Mouse (Mus musculus) c-Kit-negative CD71-positive TER-119-positive erythroid progenitor cells, embryonic 14.5 days (primary cell): Measurements from ENCODE around the gene Chrna1.
"Not testable (repeated sequence)": the region's sequence is repeated elsewhere in the genome, so short reads cannot be mapped to it uniquely, and the experiment has no call there.

ENCODE experiments used
- DNase-seq: peaks from one replicate; pipeline ENCODE4 v3.0.0-alpha.2; 2013; ENCODE audit warnings: low read depth, low spot score

Gene Chrna1

GRCm38 (mm10) chr2:73557956-73558355 lies 22.2 kb downstream of the Chrna1 start:
- no peak for DNase-seq

GRCm38 (mm10) chr2:73557061-73557460 lies 23.1 kb downstream of the Chrna1 start:
- not testable (repeated sequence) for DNase-seq

DNA sequence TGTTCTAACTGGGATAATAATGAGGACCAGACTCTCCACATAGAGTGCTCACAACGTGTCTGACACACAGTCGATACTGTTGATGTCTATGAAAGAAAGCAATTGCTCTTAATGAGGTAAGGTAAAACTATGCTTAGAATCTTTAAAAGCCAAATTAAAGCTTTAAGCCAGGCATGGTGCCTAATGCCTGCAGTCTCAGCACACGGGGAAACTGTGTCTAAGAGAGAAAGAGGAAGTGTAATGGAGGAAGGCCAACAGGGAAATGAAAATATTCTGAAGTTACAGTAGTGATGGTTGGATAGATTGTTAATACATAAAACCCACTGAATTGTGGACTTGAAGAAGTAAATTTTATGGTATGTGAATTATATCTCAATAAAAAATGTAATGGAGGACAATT lies 25.7 kb downstream of the Chrna1 start:
- DNase-seq = no peak

DNA sequence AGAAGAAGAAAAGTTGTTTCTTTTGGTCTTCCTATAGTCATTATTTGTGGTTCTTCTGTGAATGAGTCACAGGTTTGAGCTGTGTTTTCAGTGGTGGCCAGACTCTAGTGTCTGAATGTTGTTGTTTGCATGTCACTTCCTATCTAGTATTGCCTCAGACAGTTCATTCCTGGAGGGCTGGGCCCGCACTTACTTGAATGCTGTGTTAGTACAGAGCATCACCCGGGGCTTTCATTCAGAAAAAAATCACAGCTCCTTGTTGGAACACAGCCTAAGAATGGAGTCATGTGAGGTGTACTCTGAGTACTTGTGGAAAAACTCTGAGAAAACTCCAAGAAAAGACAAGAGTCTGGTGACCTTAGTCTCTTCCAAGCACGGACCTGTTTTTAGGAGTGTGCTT lies 27.2 kb downstream of the Chrna1 start:
- DNase-seq = no peak

DNA sequence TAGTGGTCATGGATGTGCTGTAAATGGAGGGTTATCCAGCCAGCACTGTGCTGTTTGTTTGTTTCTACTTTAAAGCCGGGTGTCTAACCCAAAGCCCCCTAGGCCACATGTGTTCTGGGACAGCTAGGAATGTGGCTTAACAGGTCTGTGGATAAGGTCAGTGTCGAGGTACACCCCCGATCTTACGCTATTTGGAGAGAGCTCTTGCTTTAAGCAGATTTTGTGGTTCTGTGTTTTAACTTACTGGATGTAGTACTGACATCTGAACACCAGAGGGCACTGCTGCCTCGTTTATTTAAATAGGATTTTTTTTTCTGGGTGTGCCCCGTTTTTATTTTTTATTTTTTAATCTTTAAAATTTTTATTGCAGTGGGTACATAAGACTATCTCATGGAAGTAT lies 29.4 kb downstream of the Chrna1 start:
- DNase-seq = no peak

- DNase-seq = no peak
Observed at GRCm38 (mm10) chr2:73548542-73548941, 31.6 kb downstream of the Chrna1 start.

GRCm38 (mm10) chr2:73547256-73547655 lies 32.9 kb downstream of the Chrna1 start:
- no peak for DNase-seq

GRCm38 (mm10) chr2:73545556-73545955 lies 34.6 kb downstream of the Chrna1 start:
- DNase-seq = no peak

GRCm38 (mm10) chr2:73540450-73541162 lies 39.5 kb downstream of the Chrna1 start:
- no peak for DNase-seq

GRCm38 (mm10) chr2:73539697-73540096 lies 40.4 kb downstream of the Chrna1 start:
- no peak for DNase-seq

GRCm38 (mm10) chr2:73539141-73539540 lies 41.0 kb downstream of the Chrna1 start:
- no peak for DNase-seq

- DNase-seq = no peak
Observed at GRCm38 (mm10) chr2:73538590-73538989, 41.5 kb downstream of the Chrna1 start.

DNA sequence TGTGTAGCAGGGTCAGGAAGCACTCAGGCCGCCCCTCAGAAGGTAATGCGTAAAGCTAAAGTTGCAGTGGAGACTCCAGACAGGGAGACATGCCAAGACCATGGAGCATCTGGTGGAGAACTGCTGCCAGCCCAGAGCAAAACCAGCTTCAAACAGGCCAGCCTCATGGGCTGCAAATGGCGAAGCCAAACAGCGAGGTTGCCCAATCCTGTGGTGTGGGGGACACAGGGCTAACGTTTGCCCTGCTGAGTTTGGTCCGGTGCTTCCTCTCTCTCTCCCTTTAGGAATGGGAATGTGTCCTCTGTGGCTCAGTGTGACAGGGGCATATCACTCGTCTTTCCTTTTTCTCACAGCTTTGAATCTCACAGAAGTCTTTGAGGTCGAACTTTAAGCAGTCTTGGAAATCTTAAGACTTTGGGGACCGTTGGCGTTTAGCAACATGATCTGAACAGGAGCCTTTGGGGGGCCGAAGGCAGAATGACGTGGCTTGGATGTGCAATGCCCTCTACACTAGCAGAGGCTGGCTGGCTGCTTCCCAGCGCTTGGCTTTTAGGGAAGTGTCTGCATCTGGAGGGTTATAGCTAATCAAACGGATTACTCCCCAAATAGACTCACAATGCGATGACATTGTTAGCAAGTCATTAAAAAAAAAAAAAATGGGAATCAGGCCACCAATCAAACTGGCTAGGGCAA lies 43.9 kb downstream of the Chrna1 start:
- no peak for DNase-seq

GRCm38 (mm10) chr2:73534720-73535119 lies 45.4 kb downstream of the Chrna1 start:
- DNase-seq = no peak

- no peak for DNase-seq
Observed at GRCm38 (mm10) chr2:73530487-73530886, 49.7 kb downstream of the Chrna1 start.

DNA sequence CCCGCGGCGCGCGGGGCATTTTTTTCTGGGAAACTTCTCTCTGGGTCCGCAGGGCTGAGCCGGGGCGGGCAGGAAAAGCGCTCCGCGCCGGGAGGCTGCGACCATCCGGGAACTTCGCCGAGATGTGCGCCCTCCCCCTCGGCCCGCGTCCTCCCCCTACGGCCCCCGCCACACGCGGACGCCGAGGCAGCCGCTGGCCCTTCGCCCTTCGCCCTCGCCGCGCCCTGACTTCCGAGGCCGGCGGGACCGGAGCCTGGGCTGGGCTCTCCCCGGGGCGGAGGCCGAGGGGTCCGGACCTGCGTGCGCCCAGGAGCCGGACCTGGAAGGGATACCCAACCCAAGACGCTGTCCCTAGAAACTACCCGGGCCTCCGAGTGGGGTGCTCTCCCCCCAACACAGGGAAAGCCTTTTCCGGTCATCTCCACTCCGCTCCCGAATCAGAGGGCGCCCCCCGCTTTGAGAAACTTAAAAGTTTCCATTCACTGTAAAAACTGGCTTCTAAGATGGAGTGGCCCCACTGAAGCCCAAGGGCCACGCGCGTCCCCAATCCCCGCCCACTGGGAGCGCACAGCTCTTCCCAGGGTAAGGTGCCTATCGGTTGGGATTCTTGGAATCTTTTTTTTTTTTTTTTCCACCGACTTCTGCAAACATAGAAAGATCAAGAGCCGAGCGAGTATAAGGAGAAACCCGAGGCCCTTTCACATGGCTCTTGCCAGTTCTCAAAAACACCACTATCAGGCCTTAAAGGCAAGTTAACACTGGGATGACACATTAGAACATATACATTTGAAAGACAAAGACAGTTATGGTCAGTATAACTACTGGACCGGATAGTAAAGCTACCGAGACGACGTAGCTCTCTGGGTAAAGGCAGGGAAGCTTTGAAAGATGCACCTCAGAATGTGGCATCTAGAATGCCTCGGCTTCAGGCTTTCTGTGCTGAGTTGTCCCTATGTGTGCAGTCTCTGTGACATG lies 50.5 kb downstream of the Chrna1 start, which contains the start of gene Wipf1:
TSS of gene Wipf1 (minus strand) at position 379 of the 975 bp plus-strand sequence.
- no peak for DNase-seq

DNA sequence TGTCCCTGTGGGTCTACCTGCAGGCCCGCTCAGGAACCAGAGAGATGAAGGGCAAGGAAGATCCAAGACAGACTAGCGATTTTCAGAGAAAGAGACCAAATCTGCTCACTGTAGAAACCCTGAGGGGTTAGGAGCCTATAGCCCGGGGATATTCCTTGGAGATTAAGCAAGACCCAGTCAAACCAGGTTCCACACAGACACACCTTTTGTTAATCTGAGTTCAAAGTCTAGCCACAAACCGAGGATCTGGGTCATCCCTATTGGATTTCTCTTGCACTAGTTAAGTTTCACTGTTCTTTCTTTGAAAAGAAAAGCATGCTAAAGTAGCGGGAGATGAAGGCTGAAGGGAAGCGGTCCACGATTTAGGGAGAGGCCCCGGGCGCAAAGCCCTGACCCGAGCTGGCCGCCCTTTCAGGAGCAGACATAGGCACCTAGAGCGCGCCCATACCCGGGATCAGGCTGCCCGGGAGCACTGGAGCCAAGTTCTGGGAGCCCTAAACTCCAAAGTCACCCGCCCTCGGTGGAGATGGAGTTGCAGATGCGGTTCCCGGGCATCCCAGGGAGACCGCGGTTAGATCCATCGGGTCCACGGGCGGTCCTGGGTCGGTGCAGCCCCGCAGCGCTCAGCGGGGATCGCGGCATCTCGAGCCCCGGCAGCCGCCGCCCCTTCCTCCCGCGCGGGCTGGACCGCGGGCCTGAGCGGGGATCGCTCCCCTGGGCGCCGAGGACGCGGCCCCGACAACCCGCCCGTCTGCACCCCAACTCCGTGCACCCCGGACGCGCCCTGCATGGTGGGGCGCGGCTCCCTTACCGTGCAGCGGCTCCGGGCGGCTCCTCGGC lies 51.4 kb downstream of the Chrna1 start:
- no peak for DNase-seq

DNA sequence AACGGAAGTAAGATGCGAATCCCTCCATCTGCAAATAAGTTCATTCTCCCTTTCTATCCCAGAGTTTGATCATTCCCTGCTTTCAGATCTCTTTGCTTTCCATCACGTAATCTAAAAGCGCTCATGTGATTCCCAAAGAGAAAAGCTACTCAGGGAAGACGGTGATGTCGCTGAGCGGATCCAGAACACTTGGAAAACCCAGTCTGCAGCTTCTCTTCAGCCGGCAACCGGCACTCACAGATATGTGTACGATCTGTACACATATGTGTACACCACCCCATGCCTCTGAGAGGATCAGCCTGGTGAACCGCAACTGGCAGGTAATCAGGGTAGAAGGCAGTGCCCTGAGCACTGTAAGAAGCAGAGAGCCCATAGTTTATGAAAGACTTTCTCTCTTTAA lies 52.2 kb downstream of the Chrna1 start:
- no peak for DNase-seq

DNA sequence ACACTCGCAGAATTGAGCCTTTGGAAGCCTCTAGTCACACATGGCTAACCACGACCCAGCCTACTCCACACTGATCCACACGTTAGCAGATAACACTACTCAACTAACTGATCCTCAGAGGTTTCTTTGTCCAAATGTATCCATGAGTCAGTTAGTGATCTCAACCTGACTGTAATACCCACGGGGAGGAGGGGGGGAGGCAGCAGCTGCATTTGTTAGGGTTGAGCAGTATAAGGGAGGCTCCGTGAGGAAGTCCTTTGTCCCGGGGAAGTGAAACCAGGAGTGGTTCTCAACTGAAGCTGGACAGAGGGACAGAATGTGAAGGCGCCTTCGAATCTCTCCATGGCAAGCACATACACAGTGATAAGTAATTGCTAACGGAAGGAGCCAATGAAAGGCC lies 53.4 kb downstream of the Chrna1 start:
- DNase-seq = no peak

DNA sequence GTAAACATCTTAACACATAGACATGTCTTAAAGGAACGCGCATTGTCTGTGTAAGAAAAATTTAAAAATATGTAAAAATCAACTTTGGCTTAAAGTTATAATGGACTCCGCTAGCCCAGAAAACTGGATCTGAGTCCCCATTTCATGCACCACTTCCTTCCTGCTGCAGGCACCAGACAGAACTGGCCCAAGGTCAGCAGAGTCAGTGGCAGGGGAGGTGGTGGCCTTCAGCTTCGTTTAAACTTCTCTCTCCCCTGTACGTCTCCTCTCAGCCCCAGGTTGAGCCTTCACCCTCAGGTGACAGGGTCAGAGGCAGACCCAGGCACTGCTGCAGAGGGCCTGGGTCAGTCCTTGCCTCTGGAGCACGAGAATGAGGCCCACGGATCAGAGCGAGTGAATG lies 57.2 kb downstream of the Chrna1 start:
- no peak for DNase-seq

DNA sequence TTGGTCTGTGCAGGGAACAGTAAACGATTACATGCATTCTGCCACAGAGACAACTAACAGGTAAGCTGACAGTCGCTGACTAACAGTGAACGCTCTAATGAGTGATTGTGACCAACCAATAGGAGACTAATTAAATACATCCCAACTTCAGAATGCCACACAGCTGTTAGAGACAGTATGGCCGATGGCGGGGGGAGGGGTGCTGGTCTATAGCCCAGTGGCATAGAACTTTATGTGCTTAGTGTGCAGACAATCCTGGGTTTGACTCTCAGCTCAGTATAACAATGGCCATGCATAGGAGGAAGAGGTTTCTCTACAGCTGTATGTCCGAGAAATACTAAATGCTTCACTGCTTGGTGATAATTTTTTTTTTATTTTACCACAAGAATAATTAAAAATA lies 57.8 kb downstream of the Chrna1 start:
- no peak for DNase-seq
